Mouse (Mus musculus) Patski (cell line): ENCODE data around the gene Rpn1. TPM values are rescaled to one million over a fixed set of nuclear protein-coding genes. Genes with fewer than 3 reads are reported as not detected.

Experiments used
- ATAC-seq: fragments of 100-300 bp; one replicate; pipeline ENCODE4 v1.8.0; 2021
- CTCF ChIA-PET: fragments of 350-600 bp; sonication (Branson Sonifier 250); formaldehyde crosslinking; loops from one replicate; lab custom pipeline; 2022; ENCODE audit warnings: inconsistent platforms; lab: Charles Lee
- POLR2A ChIA-PET: fragments of 350-600 bp; sonication (Branson Sonifier 250); formaldehyde crosslinking; loops from one replicate; lab custom pipeline; 2022; ENCODE audit warnings: antibody characterized with exemption, inconsistent platforms; lab: Charles Lee
- DNase-seq: peaks from one replicate; pipeline ENCODE4 v3.0.0-alpha.2; 2011; ENCODE audit warnings: low read depth, low spot score
- H3K27me3 ChIP-seq: fragments of 371-371 bp; one replicate; pipeline ENCODE4 v1.5.1; 2021
- CTCF ChIP-seq: fragments of 100-300 bp; IDR thresholded peaks from one replicate; pipeline ENCODE4 v1.5.1; 2021
- in situ Hi-C: fragments of 300-500 bp; cut with MboI; formaldehyde crosslinking; loops from 3 replicates; pipeline ENCODE4 v1.11.1; 2018; ENCODE audit warnings: low pct_unique_long_range_greater_than_20kb, mixed read lengths
- polyA plus RNA-seq: library from polyadenylated mRNA; unstranded; gene quantifications from one replicate; pipeline ENCODE4 v1.2.3, GENCODE M21; 2021

Gene Rpn1
- 218 TPM for polyA plus RNA-seq

DNA sequence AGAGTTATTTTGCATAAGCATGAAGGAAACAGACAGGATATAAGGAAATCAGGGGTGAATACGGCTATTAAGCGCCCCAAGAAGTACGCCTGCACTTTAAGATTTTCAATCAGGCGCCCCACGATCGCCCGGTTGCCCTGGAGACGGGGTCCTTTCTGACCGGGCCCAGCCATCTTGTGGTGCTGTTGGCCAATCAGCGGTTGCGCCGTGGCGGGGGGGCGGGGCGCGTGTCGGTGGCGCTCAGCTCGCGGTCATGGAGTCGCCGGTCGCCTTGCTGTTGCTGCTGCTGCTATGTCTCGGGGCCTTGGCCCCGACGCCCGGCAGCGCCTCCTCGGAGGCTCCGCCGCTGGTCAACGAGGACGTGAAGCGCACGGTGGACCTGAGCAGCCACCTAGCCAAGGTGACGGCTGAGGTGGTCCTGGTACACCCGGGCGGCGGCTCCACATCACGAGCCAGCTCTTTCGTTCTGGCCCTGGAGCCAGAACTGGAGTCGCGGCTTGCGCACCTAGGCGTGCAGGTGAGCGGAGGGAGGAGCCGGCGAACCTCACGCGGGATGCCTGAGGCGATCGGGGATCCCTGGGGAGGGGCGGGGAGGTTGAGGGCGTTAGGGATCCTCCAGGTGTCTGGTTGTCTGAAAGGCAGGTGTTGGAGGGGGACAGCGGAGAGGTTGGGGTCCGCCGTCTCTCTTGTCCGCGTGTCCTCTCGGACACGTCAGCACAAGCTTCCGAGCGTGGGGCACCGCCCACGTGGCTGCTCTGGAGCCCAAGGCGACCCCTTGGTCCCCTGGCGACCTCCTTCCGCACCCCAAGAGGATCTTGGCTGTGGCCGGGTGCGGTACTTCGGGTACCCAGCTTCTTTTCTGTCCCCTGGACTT lies at the start of gene Rpn1:
Rpn1 (plus strand) TSS at position 205 of the 874 bp plus-strand sequence.
- CTCF ChIA-PET, result interaction anchor here (1.2 to 1.5 kb wide), 3 partner anchors 12 to 46 kb away, joined by 3 to 5 read pairs (median 3); no protein-coding TSS in a partner anchor
- TF ChIP-seq CTCF, result no peak
- in situ Hi-C loops, result loop anchor here (5.0 kb wide), 1 partner anchor 177 kb away; no protein-coding TSS in a partner anchor
- POLR2A ChIA-PET, result interaction anchor here (0.7 to 1.5 kb wide), 3 partner anchors 15 to 87 kb away, joined by 3 to 5 read pairs (median 3); no protein-coding TSS in a partner anchor
- no peak for DNase-seq
- no peaks in the 10 kb centered on the region for H3K27me3 ChIP-seq
- peak; percentile 84 for ATAC-seq

DNA sequence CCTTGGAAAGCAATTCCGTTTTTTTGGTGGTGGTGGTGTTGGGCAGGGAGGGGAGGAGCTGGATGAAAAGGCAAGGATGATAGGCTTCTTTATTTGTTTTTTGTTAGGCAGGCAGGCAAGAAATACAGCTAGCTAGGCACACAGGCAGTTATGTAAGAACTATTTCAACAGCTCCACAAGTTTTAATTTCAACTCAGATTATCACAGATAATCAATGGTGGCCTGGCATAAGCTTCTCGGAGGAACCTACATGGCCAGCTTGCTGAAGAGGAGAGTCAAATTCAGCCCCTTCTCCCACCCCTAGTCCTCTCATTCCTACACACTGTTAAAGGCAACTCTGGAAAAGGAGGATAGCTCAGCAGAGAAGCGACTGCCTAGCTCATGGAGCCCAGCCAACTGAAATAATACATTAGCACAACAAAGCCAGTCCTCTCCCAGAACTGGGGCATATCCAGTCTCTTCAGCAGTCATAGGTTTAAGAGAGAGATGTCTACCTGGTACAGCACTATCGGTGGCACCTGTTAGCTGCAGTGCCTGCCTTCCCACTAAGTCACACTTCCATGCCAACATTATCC lies 46.7 kb upstream of the Rpn1 start:
- ChIA-PET CTCF (interaction anchor here (0.6 to 2.0 kb wide), 3 partner anchors 9 to 48 kb away, joined by 3 to 5 read pairs (median 3); no protein-coding TSS in a partner anchor), POLR2A (no interaction called here)
- no peaks in the 10 kb centered on the region for H3K27me3 ChIP-seq
- in situ Hi-C loops, result no loop called here
- DNase-seq (no peak), ATAC-seq (no peak)
- no peak for TF ChIP-seq CTCF

DNA sequence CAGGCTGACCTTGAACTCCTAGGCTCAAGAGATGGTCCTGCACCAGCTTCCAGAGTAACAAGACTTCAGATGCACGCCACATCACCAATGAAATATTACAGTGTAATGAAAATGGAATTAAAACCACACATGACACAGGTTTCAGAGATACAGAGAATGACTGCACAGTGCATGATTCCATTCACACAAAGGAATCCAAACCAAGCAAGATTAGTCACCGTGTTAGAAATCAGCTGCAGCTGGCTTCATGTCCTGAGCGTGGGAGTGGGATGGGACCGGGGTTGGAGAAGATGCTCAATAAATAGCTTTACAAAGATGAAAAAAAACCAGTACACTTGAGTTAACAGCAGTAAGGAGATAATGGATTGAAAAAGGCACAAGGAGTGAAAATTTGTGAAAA lies 44.9 kb upstream of the Rpn1 start:
- ATAC-seq (no peak), DNase-seq (no peak)
- ChIA-PET POLR2A (no interaction called here), CTCF (interaction anchor here (2.0 kb wide), 1 partner anchor 46 kb away, joined by 5 read pairs; no protein-coding TSS in a partner anchor)
- no peak for TF ChIP-seq CTCF
- H3K27me3 ChIP-seq, result no peaks in the 10 kb centered on the region
- in situ Hi-C loops, result no loop called here

DNA sequence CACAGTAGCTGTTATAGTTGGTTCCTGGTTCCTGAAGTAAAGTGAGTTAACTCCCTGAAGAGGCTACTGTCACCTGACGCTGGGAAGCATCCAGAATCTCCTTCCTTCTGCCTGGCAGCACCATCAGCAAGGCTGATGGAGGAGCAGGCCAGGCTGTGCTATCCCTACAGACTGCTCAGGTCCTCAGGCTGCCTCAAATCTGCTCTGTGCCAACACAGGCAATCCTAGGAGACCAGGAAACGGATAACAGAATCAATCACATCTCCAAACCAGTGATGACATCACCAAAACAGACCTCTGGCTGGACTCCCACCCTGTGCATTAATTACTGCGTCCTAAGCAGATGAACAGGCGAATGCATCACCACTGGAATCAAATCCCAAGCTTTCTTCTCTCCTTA lies 43.1 kb upstream of the Rpn1 start:
- ATAC-seq, result no peak
- in situ Hi-C loops, result no loop called here

DNA sequence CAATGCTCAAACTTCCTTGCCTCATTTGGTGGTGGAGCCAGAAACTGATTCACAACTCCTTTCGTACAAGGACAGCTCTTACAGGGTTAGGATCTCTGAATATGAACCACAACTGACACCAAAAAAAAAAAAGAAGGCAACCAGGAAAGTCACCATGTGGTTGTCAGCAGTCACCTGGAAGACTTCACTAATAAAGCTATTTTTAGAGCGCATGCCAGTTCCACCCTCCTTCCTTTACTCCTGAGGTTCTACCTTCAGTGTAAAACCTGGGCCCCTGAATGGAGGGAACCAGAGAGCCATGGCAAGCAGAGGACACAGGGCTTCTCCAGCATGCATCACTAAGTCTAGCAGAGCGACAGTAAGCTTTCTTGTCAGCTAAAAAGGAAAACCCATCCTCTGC lies 41.9 kb upstream of the Rpn1 start:
- no peak for ATAC-seq
- no peaks in the 10 kb centered on the region for H3K27me3 ChIP-seq
- no peak for TF ChIP-seq CTCF
- ChIA-PET CTCF (no interaction called here), POLR2A (no interaction called here)
- in situ Hi-C loops, result no loop called here
- no peak for DNase-seq

More for the DNA sequence above, 43.1 kb upstream of the Rpn1 start:
- POLR2A ChIA-PET, result no interaction called here
- DNase-seq, result no peak
- H3K27me3 ChIP-seq, result no peaks in the 10 kb centered on the region
- no peak for TF ChIP-seq CTCF
- CTCF ChIA-PET, result no interaction called here

DNA sequence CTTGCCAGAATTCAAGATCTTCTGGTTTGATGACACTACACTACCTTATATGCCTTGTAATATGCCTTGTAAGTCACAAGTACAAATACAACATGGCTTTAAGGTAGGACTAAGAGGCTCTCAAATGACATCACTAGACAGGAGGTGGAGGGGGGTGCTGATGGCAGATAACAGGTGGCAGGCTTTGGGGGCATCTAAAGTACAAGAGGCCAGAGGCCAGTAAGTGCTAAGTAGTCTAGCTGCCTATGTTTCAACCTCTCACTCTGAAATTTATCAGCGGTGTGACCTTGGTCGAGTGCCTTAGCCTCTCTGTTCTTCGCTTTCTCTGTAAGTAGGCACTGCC lies 40.1 kb upstream of the Rpn1 start:
- ChIA-PET POLR2A (interaction anchor here (0.9 to 1.4 kb wide), 2 partner anchors 25 to 72 kb away, joined by 3 to 4 read pairs; no protein-coding TSS in a partner anchor), CTCF (interaction anchor here (1.3 kb wide), 1 partner anchor 17 kb away, joined by 3 read pairs; no protein-coding TSS in a partner anchor)
- ATAC-seq (peak; percentile 29), DNase-seq (no peak)
- no peaks in the 10 kb centered on the region for H3K27me3 ChIP-seq
- in situ Hi-C loops, result no loop called here
- TF ChIP-seq CTCF, result no peak

DNA sequence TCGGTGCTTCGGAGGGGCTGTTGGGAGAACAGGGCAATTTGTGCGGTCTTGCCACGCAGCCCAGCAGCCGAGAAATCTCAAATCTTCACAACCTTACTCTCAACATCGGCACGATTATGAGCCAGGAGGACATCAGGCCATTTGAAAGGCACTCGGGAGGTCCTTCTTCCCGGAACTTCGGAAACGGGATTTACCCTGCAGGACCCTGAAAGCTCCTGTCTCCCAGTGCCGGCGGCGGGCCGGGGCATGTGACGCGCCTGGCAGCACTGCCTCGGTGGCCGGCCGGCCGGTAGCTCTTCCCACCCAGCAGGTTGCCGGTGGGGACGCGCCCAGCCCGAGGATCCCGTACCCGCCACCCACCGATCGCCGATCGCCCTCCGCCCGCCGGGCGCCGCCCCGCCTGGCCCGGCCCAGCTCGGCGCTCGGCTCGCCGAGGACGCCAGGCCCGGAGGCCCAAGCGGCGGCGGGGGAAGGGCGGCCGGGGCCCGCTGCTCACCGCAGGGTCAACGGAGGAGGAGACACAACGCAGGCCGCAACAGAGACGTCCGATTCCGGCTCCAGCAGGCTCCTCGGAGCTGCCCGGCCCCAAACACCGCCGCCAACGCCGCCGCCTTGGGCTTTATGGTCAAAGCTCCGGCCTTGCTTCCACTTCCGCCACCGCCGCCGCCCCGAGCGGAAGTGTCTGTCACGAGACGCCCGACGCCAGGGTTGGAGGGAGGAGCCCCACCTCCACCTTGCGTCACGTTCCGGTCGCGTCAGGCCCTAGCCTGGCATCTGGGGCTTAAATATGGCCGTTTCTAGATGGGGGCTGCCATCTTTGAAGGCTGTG lies 39.5 kb upstream of the Rpn1 start, which contains the start of gene Rab7:
Rab7 (minus strand) TSS at position 694 of the 829 bp plus-strand sequence.
- ATAC-seq, result peak; percentile 90
- POLR2A ChIA-PET, result interaction anchor here (0.8 to 1.4 kb wide), 4 partner anchors 9 to 72 kb away, joined by 3 to 4 read pairs (median 3); no protein-coding TSS in a partner anchor

DNA sequence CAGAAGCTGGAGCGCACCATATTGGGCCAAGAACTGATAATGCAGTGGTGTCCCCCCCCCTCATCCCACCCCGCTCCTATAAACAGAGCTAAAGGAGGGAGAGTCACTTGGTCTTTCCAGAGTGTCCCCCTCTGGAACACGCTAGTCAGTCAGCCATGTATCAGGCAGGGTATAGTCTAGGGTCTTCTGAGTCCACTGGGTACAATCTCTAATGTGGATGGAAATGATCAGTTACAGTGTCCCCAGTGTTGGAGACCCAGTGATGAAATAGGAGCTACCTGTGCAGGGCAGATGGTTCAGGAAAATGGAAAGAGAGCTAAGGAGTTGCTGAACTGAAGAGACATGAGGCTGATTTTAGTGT lies 38.9 kb upstream of the Rpn1 start:
- TF ChIP-seq CTCF, result no peak
- no peak for DNase-seq
- no peak for ATAC-seq
- ChIA-PET POLR2A (interaction anchor here (0.8 to 1.4 kb wide), 3 partner anchors 9 to 71 kb away, joined by 3 to 4 read pairs (median 3); no protein-coding TSS in a partner anchor), CTCF (interaction anchor here (1.3 kb wide), 1 partner anchor 16 kb away, joined by 3 read pairs; no protein-coding TSS in a partner anchor)
- H3K27me3 ChIP-seq, result no peaks in the 10 kb centered on the region
- in situ Hi-C loops, result no loop called here

More for the DNA sequence above, 39.5 kb upstream of the Rpn1 start, which contains the start of gene Rab7:
- DNase-seq, result peak; percentile 59
- in situ Hi-C loops, result no loop called here
- no peak for TF ChIP-seq CTCF
- CTCF ChIA-PET, result interaction anchor here (1.3 kb wide), 1 partner anchor 16 kb away, joined by 3 read pairs; no protein-coding TSS in a partner anchor
- no peaks in the 10 kb centered on the region for H3K27me3 ChIP-seq

DNA sequence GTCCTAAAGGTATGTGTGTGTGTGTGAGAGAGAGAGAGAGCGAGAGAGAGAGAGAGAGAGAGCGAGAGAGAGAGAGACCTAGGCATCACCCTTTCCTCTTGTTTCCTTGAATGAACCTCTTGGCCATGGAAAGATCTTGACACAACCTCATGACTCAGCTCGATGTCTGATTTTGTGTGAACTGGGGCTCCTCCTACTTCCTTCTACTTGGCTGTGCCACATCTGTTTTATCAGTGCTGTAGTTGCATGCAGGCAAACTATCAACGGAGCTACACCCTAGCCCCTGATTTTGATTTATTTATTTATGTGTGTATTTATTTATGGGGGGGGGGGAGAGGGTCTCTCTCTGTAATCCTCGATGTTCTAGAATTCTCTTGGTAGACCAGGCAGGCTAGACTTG lies 36.4 kb upstream of the Rpn1 start:
- CTCF ChIA-PET, result interaction anchor here (2.3 kb wide), 1 partner anchor 11 kb away, joined by 4 read pairs; no protein-coding TSS in a partner anchor
- TF ChIP-seq CTCF, result no peak
- POLR2A ChIA-PET, result no interaction called here
- ATAC-seq, result no peak
- in situ Hi-C loops, result no loop called here
- DNase-seq, result no peak
- H3K27me3 ChIP-seq, result no peaks in the 10 kb centered on the region

DNA sequence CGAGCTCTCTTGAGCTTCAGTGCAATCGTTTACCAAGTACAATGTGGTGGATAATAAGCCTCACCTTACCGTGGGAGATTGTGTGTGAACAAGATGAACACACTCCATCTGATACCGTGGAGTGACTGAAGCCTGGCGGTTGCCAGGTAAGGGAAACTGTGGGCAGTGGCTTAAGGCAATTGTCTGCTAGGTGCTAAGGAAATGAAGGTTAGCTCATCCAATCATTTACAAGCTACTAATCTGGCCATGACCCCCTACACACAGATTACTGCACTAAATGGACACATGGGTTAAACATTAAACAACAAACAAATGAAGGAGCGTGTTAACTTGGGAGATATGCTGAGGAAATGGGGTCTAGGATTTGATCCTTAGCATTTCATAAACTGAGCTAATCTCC lies 35.3 kb upstream of the Rpn1 start:
- ChIA-PET POLR2A (no interaction called here), CTCF (interaction anchor here (1.2 to 2.3 kb wide), 2 partner anchors 10 to 13 kb away, joined by 3 to 4 read pairs; no protein-coding TSS in a partner anchor)
- in situ Hi-C loops, result no loop called here
- DNase-seq, result no peak
- no peak for ATAC-seq
- no peak for TF ChIP-seq CTCF
- H3K27me3 ChIP-seq, result no peaks in the 10 kb centered on the region
